Mouse (Mus musculus) fibroblast of lung, adult 2 months (primary cell): ENCODE measurements around the gene Gal3st1.

ENCODE experiments used
- DNase-seq: peaks from one replicate; pipeline ENCODE4 v3.0.0-alpha.2; 2011; ENCODE audit warnings: low read depth

The Gal3st1 gene

GRCm38 (mm10) chr11:4031961-4032360, 48.5 kb downstream of the Gal3st1 start:
- no peak for DNase-seq

GRCm38 (mm10) chr11:4033471-4033870, 50.0 kb downstream of the Gal3st1 start:
- DNase-seq = no peak

- no peak for DNase-seq
Observed at GRCm38 (mm10) chr11:4034169-4034568, 50.7 kb downstream of the Gal3st1 start.

- DNase-seq = no peak
Observed at GRCm38 (mm10) chr11:4035116-4035892, 51.9 kb downstream of the Gal3st1 start.

- no peak for DNase-seq
Observed at GRCm38 (mm10) chr11:4035916-4036315, 52.5 kb downstream of the Gal3st1 start.

GRCm38 (mm10) chr11:4036365-4037084, 53.1 kb downstream of the Gal3st1 start:
- no peak for DNase-seq

GRCm38 (mm10) chr11:4039951-4040350, 56.5 kb downstream of the Gal3st1 start:
- no peak for DNase-seq

GRCm38 (mm10) chr11:4041123-4041625, 57.7 kb downstream of the Gal3st1 start:
- no peak for DNase-seq

GRCm38 (mm10) chr11:4043081-4043480, 59.6 kb downstream of the Gal3st1 start:
- no peak for DNase-seq

GRCm38 (mm10) chr11:4046526-4046925, 63.1 kb downstream of the Gal3st1 start:
- no peak for DNase-seq

- DNase-seq = no peak
Observed at GRCm38 (mm10) chr11:4047766-4048165, 64.3 kb downstream of the Gal3st1 start.

GRCm38 (mm10) chr11:4048438-4048837, 65.0 kb downstream of the Gal3st1 start:
- no peak for DNase-seq
